Mouse (Mus musculus): ENCODE data around the gene D630003M21Rik.

DNA sequence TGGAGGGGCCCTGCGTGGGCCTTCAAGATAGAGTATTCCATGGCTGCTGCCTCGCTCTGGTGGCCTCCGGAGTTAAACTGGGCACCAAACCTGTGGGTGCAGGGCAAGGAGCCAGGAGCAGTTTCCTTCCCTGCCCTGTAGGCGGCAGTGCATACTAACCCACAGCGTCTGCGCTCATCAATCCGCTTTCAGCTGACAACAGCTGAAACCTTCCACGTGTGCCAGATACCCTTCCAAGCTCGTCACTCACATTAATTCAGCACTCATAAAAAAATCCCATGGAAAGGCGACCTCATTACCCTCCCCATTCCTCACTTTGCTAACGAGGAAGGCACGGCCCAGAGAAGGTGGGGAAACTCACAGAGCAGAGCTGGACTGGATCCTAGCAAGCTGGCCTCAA lies 21.2 kb downstream of the D630003M21Rik start:
- peak; percentile 57 for TF ChIP-seq CTCF (IDR thresholded peaks at IDR 0.05; ENCODE audit: low read depth, low read length)
- no peak for TF ChIP-seq GATA1 (IDR thresholded peaks at IDR 0.05; ENCODE audit: borderline replicate concordance, low read length)
- TF ChIP-seq POLR2AphosphoS5 (IDR thresholded peaks at IDR 0.05; ENCODE audit: insufficient replicate concordance, low read depth, low read length) = no peak

Data from G1E (cell line).